Mouse (Mus musculus) stomach, postnatal 0 days (tissue): ENCODE data around the gene Cmtm2b. TPM values are rescaled to one million over a fixed set of nuclear protein-coding genes. Genes with fewer than 3 reads are reported as not detected.
"Not testable (repeated sequence)": the region's sequence is repeated elsewhere in the genome, so short reads cannot be mapped to it uniquely, and the experiment has no call there.

ENCODE experiments used
- ATAC-seq: fragments of 200-750 bp; cut with Nextera tagmentation; 2 replicates; pipeline ENCODE4 v1.8.0; 2017; ENCODE audit not compliant: low FRiP score, low TSS enrichment
- DNase-seq: peaks from one replicate; pipeline ENCODE4 v3.0.0-alpha.2; 2016; ENCODE audit warnings: low spot score
- H3K27ac ChIP-seq: fragments of 300-500 bp; sonication (generic); replicated peaks from 2 replicates; pipeline ENCODE4 v1.5.1; 2014; ENCODE audit warnings: mild to moderate bottlenecking, control low read depth
- H3K27me3 ChIP-seq: fragments of 300-500 bp; sonication (generic); 2 replicates; pipeline ENCODE4 v1.6.1; 2014; ENCODE audit warnings: low read length; ENCODE audit not compliant: control insufficient read depth, insufficient read depth
- H3K36me3 ChIP-seq: fragments of 300-500 bp; sonication (generic); 2 replicates; pipeline ENCODE4 v1.6.1; 2014; ENCODE audit warnings: low read length, mixed read lengths; ENCODE audit not compliant: control insufficient read depth, insufficient read depth
- H3K4me1 ChIP-seq: fragments of 300-500 bp; sonication (generic); replicated peaks from 2 replicates; pipeline ENCODE4 v1.6.1; 2014; ENCODE audit warnings: antibody characterized with exemption; ENCODE audit not compliant: control insufficient read depth, insufficient read depth
- H3K4me2 ChIP-seq: fragments of 300-500 bp; sonication (generic); replicated peaks from 2 replicates; pipeline ENCODE4 v1.6.1; 2014; ENCODE audit warnings: low read depth, mild to moderate bottlenecking, control low read depth, moderate library complexity
- H3K4me3 ChIP-seq: fragments of 300-500 bp; sonication (generic); 2 replicates; pipeline ENCODE4 v1.5.1; 2014; ENCODE audit warnings: low read depth, low read length, control low read depth
- H3K9ac ChIP-seq: fragments of 300-500 bp; sonication (generic); 2 replicates; pipeline ENCODE4 v1.6.1; 2014; ENCODE audit warnings: mild to moderate bottlenecking, low read length, control low read depth, mixed read lengths
- H3K9me3 ChIP-seq: fragments of 300-500 bp; sonication (generic); 2 replicates; pipeline ENCODE4 v1.6.1; 2016; ENCODE audit warnings: low read length; ENCODE audit not compliant: control insufficient read depth
- CTCF ChIP-seq: IDR thresholded peaks from 2 replicates; pipeline ENCODE4 v1.5.1; 2016; ENCODE audit warnings: antibody characterized with exemption, low read depth, mild to moderate bottlenecking, moderate library complexity
- EP300 ChIP-seq: optimal IDR thresholded peaks from 2 replicates; pipeline ENCODE3; 2016; ENCODE audit warnings: antibody characterized with exemption
- WGBS: fragments of 180-500 bp; shearing (Covaris S2); extraction: QIAGEN DNeasy Blood & Tissue Kit; methylation state at CpG from one replicate; pipeline ENCODE4 v1.1.7; 2014; 5-methylcytosine and 5-hydroxymethylcytosine counted together
- polyA plus RNA-seq: library from polyadenylated mRNA; unstranded; fragments of >200 nt; fragmentation: Nextera tagmentation; extraction: Ambion mirVana; gene quantifications from 2 replicates; pipeline ENCODE4 v1.2.1, GENCODE M21; 2015

Gene Cmtm2b
- polyA plus RNA-seq, 1 experiment from 2014 or later, result not detected

DNA sequence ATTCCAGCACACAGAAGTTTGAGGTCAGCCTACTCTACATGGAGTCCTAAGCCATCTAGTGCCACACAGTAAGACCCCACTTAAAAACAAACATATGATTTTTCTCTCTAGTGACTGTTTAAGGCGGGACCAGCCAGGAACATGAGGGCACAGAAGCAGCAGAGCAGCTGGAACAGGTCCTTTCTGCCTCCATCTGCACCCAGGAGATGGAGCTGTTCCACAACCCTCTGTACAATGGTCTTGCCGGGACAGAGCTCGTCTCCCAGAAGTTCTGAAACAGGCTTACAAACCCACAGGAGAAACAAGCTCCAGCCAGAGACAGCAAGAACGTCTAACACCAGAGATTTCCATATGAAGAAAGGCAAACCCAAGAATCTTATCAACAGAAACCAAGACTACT, 8.7 kb upstream of the Cmtm2b start:
- WGBS, result 47% methylated on average over 4 of the region's 4 CpGs
- no peaks in the 10 kb centered on the region for H3K27me3 ChIP-seq
- H3K9me3 ChIP-seq, result no peaks in the 10 kb centered on the region
- TF ChIP-seq CTCF (peak; percentile 69), EP300 (no peak)
- ATAC-seq (no peak), DNase-seq (no peak)
- H3K4me3 ChIP-seq, result no peak overlapping the region
- H3K9ac ChIP-seq, result no peak overlapping the region
- no peaks in the 10 kb centered on the region for H3K36me3 ChIP-seq
- no peak overlapping the region for H3K27ac ChIP-seq
- no peak overlapping the region for H3K4me2 ChIP-seq
- no peaks in the 10 kb centered on the region for H3K4me1 ChIP-seq

DNA sequence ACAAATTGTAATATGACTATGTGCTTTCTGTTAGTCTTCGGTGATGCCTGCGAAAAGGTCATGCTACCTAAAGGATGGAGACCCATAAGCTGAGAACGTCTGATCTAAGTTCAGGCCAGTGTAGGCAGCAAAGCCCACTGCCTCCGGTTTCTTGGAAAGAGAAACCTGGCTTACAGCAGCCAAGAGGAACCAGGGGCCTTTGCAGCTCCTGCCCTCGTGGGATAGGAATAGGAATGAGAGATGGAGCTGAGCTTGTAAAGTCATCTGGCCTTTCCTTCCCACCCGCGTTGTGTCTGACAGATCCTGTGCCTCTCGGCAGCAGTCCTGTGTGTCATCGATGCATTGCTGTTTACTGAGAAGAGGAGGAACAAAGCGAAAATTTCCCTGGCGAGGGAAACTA, 763 bp upstream of the Cmtm2b start, which contains the start of gene Gm11020:
Gm11020 (plus strand) TSS at position 301 of the 400 bp plus-strand sequence.
- not testable (repeated sequence) for H3K4me2 ChIP-seq, H3K4me3 ChIP-seq, DNase-seq, H3K4me1 ChIP-seq, H3K36me3 ChIP-seq, H3K27me3 ChIP-seq, H3K9me3 ChIP-seq, H3K9ac ChIP-seq, H3K27ac ChIP-seq, ATAC-seq
- 75% methylated on average over 8 of the region's 11 CpGs for WGBS

DNA sequence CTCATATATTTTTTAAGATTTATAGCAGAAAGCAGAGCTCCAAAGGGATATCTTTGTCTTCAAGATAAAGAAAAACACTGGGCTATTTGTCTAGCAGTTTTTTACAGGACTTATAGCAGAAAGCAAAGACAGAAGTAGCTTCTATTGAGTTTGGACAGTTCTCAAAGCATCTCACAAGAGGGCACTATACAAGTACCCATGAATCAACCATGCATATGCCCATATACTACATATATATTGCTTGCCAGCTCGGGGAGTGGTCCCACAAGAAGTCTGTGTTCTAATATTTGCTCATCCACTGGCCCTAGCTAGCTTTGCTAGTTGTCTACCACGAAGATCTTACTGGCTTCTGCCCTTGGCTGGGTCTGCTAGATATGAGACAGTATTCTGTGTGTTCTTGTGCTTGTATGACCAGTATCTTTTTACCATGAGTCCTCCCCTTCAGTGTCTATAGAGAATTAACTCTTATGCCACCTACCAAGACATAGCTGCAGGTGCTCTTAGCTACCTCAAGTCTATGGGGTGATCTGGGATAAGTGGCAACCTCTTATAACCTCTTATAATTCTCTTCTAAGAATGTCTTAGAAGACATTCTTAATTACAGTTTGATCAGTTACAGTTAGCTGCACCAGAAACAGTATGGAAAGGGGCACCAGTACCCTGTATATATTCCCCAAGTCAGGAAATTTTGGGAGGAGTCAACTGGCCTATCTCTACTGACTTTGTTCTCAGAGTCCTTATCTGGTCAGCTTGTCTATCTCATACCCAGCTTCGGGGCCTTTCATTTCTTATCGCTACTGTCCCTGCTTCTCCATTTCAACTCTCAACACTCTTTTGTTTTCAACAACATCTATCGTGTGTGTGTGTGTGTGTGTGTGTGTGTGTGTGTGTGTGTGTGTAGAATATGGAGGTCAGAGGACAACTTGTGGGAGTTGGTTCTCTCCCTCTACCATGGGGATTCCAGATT, 10.9 kb downstream of the Cmtm2b start:
- no peak for ATAC-seq
- WGBS, result 64% methylated on average over 5 of the region's 5 CpGs
- H3K4me1 ChIP-seq, result no peaks in the 10 kb centered on the region
- DNase-seq, result peak; percentile 5
- H3K4me3 ChIP-seq, result no peak overlapping the region
- H3K27me3 ChIP-seq, result no peaks in the 10 kb centered on the region
- no peak overlapping the region for H3K27ac ChIP-seq
- H3K4me2 ChIP-seq, result no peak overlapping the region
- H3K9ac ChIP-seq, result no peak overlapping the region
- H3K9me3 ChIP-seq, result no peaks in the 10 kb centered on the region
- TF ChIP-seq CTCF, result no peak
- no peak for TF ChIP-seq EP300
- no peaks in the 10 kb centered on the region for H3K36me3 ChIP-seq

DNA sequence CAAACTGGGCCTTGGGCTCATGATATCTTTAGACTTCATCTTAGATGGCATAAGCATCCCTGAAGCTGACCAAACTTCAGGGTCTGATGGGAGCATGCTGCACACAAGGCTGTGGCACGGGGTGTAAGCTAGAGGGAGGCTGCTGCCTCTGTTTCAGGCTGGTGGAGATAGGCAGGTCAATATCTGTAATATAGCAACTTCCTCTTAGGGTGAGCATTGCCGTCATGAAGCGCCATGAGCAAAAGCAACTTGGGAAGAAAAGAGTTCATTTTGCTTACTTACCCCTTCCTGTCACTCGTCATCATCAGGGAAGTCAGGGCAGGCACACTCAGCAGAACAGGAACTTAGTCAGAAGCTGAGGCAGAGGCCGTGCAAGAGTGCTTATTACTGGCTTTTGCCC, 11.8 kb downstream of the Cmtm2b start:
- no peak overlapping the region; the same call in 1 of the 2 replicates for H3K27ac ChIP-seq
- ATAC-seq (no peak), DNase-seq (peak; percentile 6)
- H3K4me2 ChIP-seq, result no peak overlapping the region
- H3K4me1 ChIP-seq, result no peaks in the 10 kb centered on the region
- no peaks in the 10 kb centered on the region for H3K9me3 ChIP-seq
- H3K36me3 ChIP-seq, result no peaks in the 10 kb centered on the region
- no peak for TF ChIP-seq EP300
- TF ChIP-seq CTCF, result no peak
- no peaks in the 10 kb centered on the region for H3K27me3 ChIP-seq
- H3K9ac ChIP-seq, result no peak overlapping the region
- 52% methylated on average over 5 of the region's 5 CpGs for WGBS
- no peak overlapping the region for H3K4me3 ChIP-seq

DNA sequence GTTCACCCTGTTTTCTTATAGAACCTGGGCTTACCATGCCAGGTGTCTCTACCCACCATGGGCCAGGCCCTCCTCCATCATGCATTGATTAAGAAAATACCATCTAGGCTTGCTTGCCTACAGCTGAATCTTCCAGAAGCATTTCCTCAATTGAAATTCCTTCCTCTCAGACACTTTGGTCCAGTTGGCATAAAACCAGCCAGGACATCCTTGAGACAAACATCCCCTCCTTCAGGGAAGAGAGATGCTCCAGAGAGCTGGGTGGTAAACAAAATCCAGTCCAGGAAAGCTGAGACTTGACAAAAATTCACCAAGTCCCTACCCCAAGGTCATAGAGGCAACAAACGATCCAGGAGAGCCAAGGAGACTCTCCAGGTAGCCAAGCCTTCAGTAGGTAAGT, 12.2 kb downstream of the Cmtm2b start:
- DNase-seq, result peak; percentile 4
- WGBS, result 67% methylated on average over 1 of the region's 1 CpGs
- H3K9me3 ChIP-seq, result no peaks in the 10 kb centered on the region
- no peak for ATAC-seq
- H3K4me2 ChIP-seq, result no peak overlapping the region
- no peaks in the 10 kb centered on the region for H3K27me3 ChIP-seq
- no peak overlapping the region for H3K4me3 ChIP-seq
- H3K27ac ChIP-seq, result no peak overlapping the region; the same call in 1 of the 2 replicates
- no peaks in the 10 kb centered on the region for H3K4me1 ChIP-seq
- no peaks in the 10 kb centered on the region for H3K36me3 ChIP-seq
- TF ChIP-seq EP300 (no peak), CTCF (no peak)
- H3K9ac ChIP-seq, result no peak overlapping the region

DNA sequence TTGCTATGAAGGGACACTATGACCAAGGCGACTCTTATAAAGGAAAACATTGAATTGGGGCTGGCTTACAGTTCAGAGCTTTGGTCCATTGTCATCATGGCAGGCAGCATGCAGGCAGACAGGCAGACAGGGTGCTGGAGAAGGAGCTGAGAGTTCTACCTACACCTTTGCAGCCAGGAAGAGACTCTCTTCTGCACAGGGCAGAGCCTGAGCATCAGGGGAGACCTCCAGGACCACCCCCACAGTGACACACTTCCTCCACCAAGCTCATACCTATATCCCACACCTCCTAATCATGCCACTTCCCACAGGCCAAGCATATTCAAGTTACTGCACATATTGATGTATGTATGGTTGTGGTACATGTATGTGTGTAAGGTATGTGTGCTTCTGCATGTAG, 14.8 kb downstream of the Cmtm2b start:
- TF ChIP-seq CTCF (no peak), EP300 (no peak)
- 92% methylated on average over 1 of the region's 1 CpGs for WGBS
- H3K4me2 ChIP-seq, result no peak overlapping the region
- DNase-seq, result peak; percentile 5
- no peak overlapping the region for H3K9ac ChIP-seq
- ATAC-seq, result no peak
- no peak overlapping the region for H3K4me3 ChIP-seq
- H3K4me1 ChIP-seq, result no peaks in the 10 kb centered on the region
- H3K36me3 ChIP-seq, result no peaks in the 10 kb centered on the region
- H3K27me3 ChIP-seq, result no peaks in the 10 kb centered on the region
- no peaks in the 10 kb centered on the region for H3K9me3 ChIP-seq
- H3K27ac ChIP-seq, result no peak overlapping the region
